8 mouse cellular contexts compared by ENCODE assay signal in genomic region chr7:127674977-127675376, GRCm38 (mm10). TPM values are rescaled to one million over a fixed set of nuclear protein-coding genes. Genes with fewer than 3 reads are reported as not detected.
DNase-seq lines count a peak whose midpoint lies in the region; ATAC-seq lines count a peak whose summit lies in the region.

No protein-coding gene starts in this region.

- H3K27ac ChIP-seq in hindbrain, embryonic 12.5 days: no peak overlapping the region

- no peak overlapping the region for H3K4me2 ChIP-seq in hindbrain, embryonic 12.5 days (replicated peaks)

- peak; percentile 50 for DNase-seq in MEL-GATA-1-ER (ENCODE audit: extremely low read depth, low read depth)
- peak; percentile 88 for DNase-seq in cerebellum, adult 8-10 months
- DNase-seq in layer of hippocampus, postnatal 10 days (ENCODE audit: low spot score in 2 of 2): peak; percentile 88 to 91
- DNase-seq in lung, postnatal 14 days: peak; percentile 93
- peak; percentile 92 for DNase-seq in retina, postnatal 1 day
- DNase-seq in thymus, postnatal 4 days: peak; percentile 93

- H3K4me1 ChIP-seq in hindbrain, embryonic 12.5 days: no peaks in the 10 kb centered on the region; the same call in 1 of the 2 replicates

- no peak overlapping the region for H3K4me3 ChIP-seq in hindbrain, embryonic 12.5 days

- no peaks in the 10 kb centered on the region for H3K9me3 ChIP-seq in hindbrain, embryonic 12.5 days (replicated peaks)

- peak; percentile 92 for ATAC-seq in frontal cortex, adult (ENCODE audit: low TSS enrichment)
- ATAC-seq in hindbrain, embryonic 12.5 days (ENCODE audit: low FRiP score): peak; percentile 58

- no peaks in the 10 kb centered on the region for H3K36me3 ChIP-seq in hindbrain, embryonic 12.5 days

- no peak overlapping the region for H3K9ac ChIP-seq in hindbrain, embryonic 12.5 days

- H3K27me3 ChIP-seq in hindbrain, embryonic 12.5 days: no peaks in the 10 kb centered on the region

- 5% methylated on average over 5 of the region's 5 CpGs for WGBS in hindbrain, embryonic 12.5 days

RNA-seq across cellular contexts. Expression of gene Bcl7c, which starts 33.8 kb away (rescaled TPM):
- 87.4 and 103 TPM in 2 replicates for polyA plus RNA-seq in hindbrain, embryonic 12.5 days (2016; fragmentation: Nextera tagmentation; extraction: Ambion mirVana)
- 10 to 100 TPM; 38.6 TPM for total RNA-seq in layer of hippocampus, postnatal 10 days (2021)

RNA-seq across cellular contexts. Expression of gene Ctf1, which starts 37.6 kb away (rescaled TPM):
- 10.2 and 12.4 TPM in 2 replicates for polyA plus RNA-seq in hindbrain, embryonic 12.5 days (2016; fragmentation: Nextera tagmentation; extraction: Ambion mirVana)
- total RNA-seq in layer of hippocampus, postnatal 10 days (2021): 1 to 10 TPM; 4.3 to 5.3 TPM

RNA-seq across cellular contexts. Expression of gene Ctf2, which starts 57.0 kb away (rescaled TPM):
- 0.21 TPM in 1 of 2 replicates, not detected in the other for polyA plus RNA-seq in hindbrain, embryonic 12.5 days (2016; fragmentation: Nextera tagmentation; extraction: Ambion mirVana)
- not detected for total RNA-seq in layer of hippocampus, postnatal 10 days (2021)

RNA-seq across cellular contexts. Expression of gene Zfp629, which starts 59.4 kb away (rescaled TPM):
- polyA plus RNA-seq in hindbrain, embryonic 12.5 days (2016; fragmentation: Nextera tagmentation; extraction: Ambion mirVana): 35.8 and 37.2 TPM in 2 replicates
- total RNA-seq in layer of hippocampus, postnatal 10 days (2021): 10 to 100 TPM; 25.1 to 31.8 TPM
